Mouse (Mus musculus) heart, embryonic 14.5 days (tissue): ENCODE results near the gene Cnga3. TPM values are rescaled to one million over a fixed set of nuclear protein-coding genes. Genes with fewer than 3 reads are reported as not detected.

ENCODE experiments used
- ATAC-seq: fragments of 200-750 bp; cut with Nextera tagmentation; 2 replicates; pipeline ENCODE4 v1.8.0; 2017; ENCODE audit warnings: low read depth, moderate TSS enrichment; ENCODE audit not compliant: insufficient number of reproducible peaks, insufficient read depth, low FRiP score
- H3K27ac ChIP-seq, 2 experiments: fragments of 200-500 bp in 1 of 2; fragments of 300-500 bp in 1 of 2; sonication (generic) in 1 of 2; replicated peaks in 1 of 2; 2 replicates each; pipeline ENCODE4 v1.5.1; 2012 to 2014; ENCODE audit warnings: low read depth in 2 of 2, low read length in 2 of 2, control low read depth in 1 of 2, mild to moderate bottlenecking in 1 of 2, mixed read lengths in 1 of 2; ENCODE audit not compliant: control insufficient read depth in 1 of 2, insufficient read depth in 1 of 2
- H3K27me3 ChIP-seq: fragments of 300-500 bp; sonication (generic); 2 replicates; pipeline ENCODE4 v1.6.1; 2014; ENCODE audit warnings: mild to moderate bottlenecking, low read length, control low read depth; ENCODE audit not compliant: control insufficient read depth, insufficient read depth
- H3K36me3 ChIP-seq: fragments of 300-500 bp; sonication (generic); 2 replicates; pipeline ENCODE4 v1.6.1; 2014; ENCODE audit warnings: mild to moderate bottlenecking, control low read depth, low read length, mixed read lengths; ENCODE audit not compliant: control insufficient read depth, insufficient read depth
- H3K4me1 ChIP-seq, 2 experiments: fragments of 200-500 bp in 1 of 2; fragments of 300-500 bp in 1 of 2; sonication (generic) in 1 of 2; 2 replicates each; pipeline ENCODE4 v1.6.1; 2012 to 2014; ENCODE audit warnings: low read length in 2 of 2, control low read depth in 1 of 2, mixed read lengths in 1 of 2; ENCODE audit not compliant: control insufficient read depth in 2 of 2, insufficient read depth in 2 of 2
- H3K4me2 ChIP-seq: fragments of 300-500 bp; sonication (generic); 2 replicates; pipeline ENCODE4 v1.6.1; 2014; ENCODE audit warnings: mild to moderate bottlenecking, low read length
- H3K4me3 ChIP-seq, 2 experiments: fragments of 200-500 bp in 1 of 2; fragments of 300-500 bp in 1 of 2; sonication (generic) in 1 of 2; 2 replicates each; pipeline ENCODE4 v1.5.1; 2012 to 2014; ENCODE audit warnings: low read length in 2 of 2, mild to moderate bottlenecking in 2 of 2, control low read depth in 1 of 2, low read depth in 1 of 2, moderate library complexity in 1 of 2; ENCODE audit not compliant: control insufficient read depth in 1 of 2, insufficient read depth in 1 of 2
- H3K9ac ChIP-seq: fragments of 300-500 bp; sonication (generic); 2 replicates; pipeline ENCODE4 v1.6.1; 2014; ENCODE audit warnings: mild to moderate bottlenecking, low read length
- H3K9me3 ChIP-seq: fragments of 300-500 bp; sonication (generic); 2 replicates; pipeline ENCODE4 v1.6.1; 2016; ENCODE audit warnings: low read length, control low read depth; ENCODE audit not compliant: control insufficient read depth
- WGBS: fragments of 180-500 bp; shearing (Covaris S2); extraction: QIAGEN DNeasy Blood & Tissue Kit; methylation state at CpG from one replicate; pipeline ENCODE4 v1.1.7; 2014; 5-methylcytosine and 5-hydroxymethylcytosine counted together
- polyA plus RNA-seq: library from polyadenylated mRNA; unstranded; fragments of >200 nt; fragmentation: Nextera tagmentation; extraction: Ambion mirVana; gene quantifications from 2 replicates; pipeline ENCODE4 v1.2.1, GENCODE M21; 2014

Gene Cnga3
- polyA plus RNA-seq, 1 experiment from 2014 or later: not detected

DNA sequence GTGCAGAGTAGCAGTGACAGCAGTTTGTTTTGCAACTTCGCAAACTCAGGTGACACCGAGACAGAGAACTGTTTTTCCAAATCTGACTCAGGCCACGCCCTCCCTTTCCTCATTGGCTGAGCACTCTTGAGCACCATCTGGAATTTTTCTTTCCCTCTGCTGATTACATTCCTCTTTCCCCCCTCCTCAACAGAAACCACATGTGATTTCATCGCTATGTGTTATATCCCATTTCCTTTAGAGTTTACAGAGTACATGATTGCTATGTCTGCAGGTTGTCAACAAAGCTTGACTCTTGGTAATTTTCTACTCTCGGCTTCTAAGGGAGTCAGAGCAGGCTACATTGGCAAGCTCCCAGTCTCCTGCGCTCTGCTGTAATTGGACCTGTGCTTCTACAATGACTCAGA, 17.1 kb downstream of the Cnga3 start:
- Histone ChIP-seq H3K9me3 (0 out of 2 replicates have a peak, but pooled peaks cover 4% of the 10 kb centered on the region), H3K4me1 (peaks cover 0 to 2% of the 10 kb centered on the region in 2 experiments; a peak in 1 of 4 replicates), H3K36me3 (no peaks in the 10 kb centered on the region), H3K4me2 (0 out of 2 replicates have a peak overlapping the region, but pooled peaks have one; percentile 18), H3K27me3 (no peaks in the 10 kb centered on the region), H3K9ac (no peak overlapping the region), H3K27ac (no peak overlapping the region), H3K4me3 (no peak overlapping the region)
- WGBS: 39% methylated on average over 6 of the region's 6 CpGs
- no peak for ATAC-seq

- H3K9me3 ChIP-seq: no peaks in the 10 kb centered on the region
- H3K36me3 ChIP-seq: no peaks in the 10 kb centered on the region
- 59% methylated on average over 10 of the region's 10 CpGs for WGBS
- no peak overlapping the region for H3K4me2 ChIP-seq
- no peak overlapping the region for H3K9ac ChIP-seq
- no peak for ATAC-seq
- no peaks in the 10 kb centered on the region for H3K4me1 ChIP-seq
- H3K27ac ChIP-seq: no peak overlapping the region
- no peak overlapping the region for H3K4me3 ChIP-seq
- H3K27me3 ChIP-seq: no peaks in the 10 kb centered on the region; the same call in 1 of the 2 replicates
Observed at GRCm38 (mm10) chr1:37239045-37239635, 24.9 kb downstream of the Cnga3 start.

GRCm38 (mm10) chr1:37242253-37242652, 28.0 kb downstream of the Cnga3 start:
- no peaks in the 10 kb centered on the region; the same call in 1 of the 2 replicates for H3K27me3 ChIP-seq
- no peak for ATAC-seq
- H3K9ac ChIP-seq: no peak overlapping the region
- WGBS: 65% methylated on average over 8 of the region's 8 CpGs
- no peaks in the 10 kb centered on the region for H3K36me3 ChIP-seq
- H3K4me2 ChIP-seq: no peak overlapping the region
- H3K4me1 ChIP-seq: no peaks in the 10 kb centered on the region
- H3K9me3 ChIP-seq: no peaks in the 10 kb centered on the region
- no peak overlapping the region for H3K4me3 ChIP-seq
- H3K27ac ChIP-seq: no peak overlapping the region

DNA sequence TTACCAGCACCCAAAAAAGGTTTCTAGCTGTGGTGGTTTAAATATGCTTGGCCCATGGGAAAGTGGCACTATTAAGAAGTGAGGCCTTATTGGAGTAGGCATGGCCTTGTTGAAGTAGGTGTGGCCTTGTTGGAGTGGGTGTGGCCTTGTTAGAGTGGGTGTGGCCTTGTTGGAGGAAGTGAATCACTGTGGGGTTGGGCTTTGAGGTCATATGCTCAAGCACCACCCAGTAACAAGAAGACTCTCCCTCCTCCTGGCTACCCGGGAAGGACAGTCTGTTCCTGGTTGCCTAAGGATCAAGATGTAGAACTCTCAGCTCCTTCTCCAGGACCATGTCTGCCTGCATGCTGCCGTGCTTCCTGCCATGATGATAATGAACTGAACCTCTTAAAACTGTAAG, 32.2 kb downstream of the Cnga3 start:
- no peak for ATAC-seq
- H3K36me3 ChIP-seq: no peaks in the 10 kb centered on the region
- H3K4me3 ChIP-seq: no peak overlapping the region
- no peak overlapping the region for H3K27ac ChIP-seq
- WGBS: 82% methylated on average over 2 of the region's 2 CpGs
- H3K4me1 ChIP-seq: no peaks in the 10 kb centered on the region
- no peak overlapping the region for H3K4me2 ChIP-seq
- H3K9me3 ChIP-seq: no peaks in the 10 kb centered on the region
- no peaks in the 10 kb centered on the region; the same call in 1 of the 2 replicates for H3K27me3 ChIP-seq
- H3K9ac ChIP-seq: no peak overlapping the region

GRCm38 (mm10) chr1:37248406-37248805, 34.2 kb downstream of the Cnga3 start:
- Histone ChIP-seq H3K4me1 (no peaks in the 10 kb centered on the region), H3K4me3 (no peak overlapping the region), H3K27ac (no peak overlapping the region), H3K4me2 (no peak overlapping the region), H3K36me3 (no peaks in the 10 kb centered on the region), H3K27me3 (no peaks in the 10 kb centered on the region), H3K9ac (no peak overlapping the region), H3K9me3 (no peaks in the 10 kb centered on the region)
- ATAC-seq: no peak
- WGBS: 27% methylated on average over 2 of the region's 2 CpGs

DNA sequence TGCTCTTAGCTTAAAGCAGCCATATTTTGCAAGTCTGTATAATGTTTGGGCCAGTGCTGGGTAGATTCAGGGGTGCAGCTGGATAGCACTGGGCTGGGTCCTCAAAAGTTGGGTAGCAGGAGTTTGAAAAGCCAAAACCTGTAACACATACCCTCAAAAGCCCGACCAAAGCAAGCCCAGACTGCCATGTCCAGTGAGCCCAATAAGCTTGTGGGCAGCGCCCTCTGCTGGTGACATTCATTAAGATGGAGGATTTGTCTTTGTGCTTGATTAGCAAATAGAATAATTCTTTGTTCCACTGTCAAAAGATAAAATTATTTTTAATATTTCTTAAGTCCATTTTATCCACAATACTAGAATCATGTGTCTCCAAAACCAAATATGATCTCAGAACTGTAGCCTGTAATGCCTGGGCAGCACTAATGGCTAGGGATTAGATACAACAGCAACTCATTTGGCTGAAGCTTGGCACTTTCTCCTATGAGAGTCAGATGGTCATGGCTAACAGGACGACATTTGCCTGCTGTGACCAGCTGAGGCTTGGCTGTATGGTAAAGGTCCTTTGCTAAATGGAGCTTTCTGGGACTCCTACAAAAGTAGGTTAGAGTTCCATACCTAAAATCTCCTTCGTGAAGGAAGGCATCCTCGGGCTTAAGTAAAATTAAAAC, 36.5 kb downstream of the Cnga3 start:
- Histone ChIP-seq H3K9me3 (no peaks in the 10 kb centered on the region), H3K36me3 (no peaks in the 10 kb centered on the region), H3K4me2 (no peak overlapping the region), H3K27me3 (no peaks in the 10 kb centered on the region), H3K9ac (no peak overlapping the region), H3K4me1 (no peaks in the 10 kb centered on the region), H3K4me3 (no peak overlapping the region), H3K27ac (no peak overlapping the region)
- WGBS: 38% methylated on average over 5 of the region's 5 CpGs
- no peak for ATAC-seq

DNA sequence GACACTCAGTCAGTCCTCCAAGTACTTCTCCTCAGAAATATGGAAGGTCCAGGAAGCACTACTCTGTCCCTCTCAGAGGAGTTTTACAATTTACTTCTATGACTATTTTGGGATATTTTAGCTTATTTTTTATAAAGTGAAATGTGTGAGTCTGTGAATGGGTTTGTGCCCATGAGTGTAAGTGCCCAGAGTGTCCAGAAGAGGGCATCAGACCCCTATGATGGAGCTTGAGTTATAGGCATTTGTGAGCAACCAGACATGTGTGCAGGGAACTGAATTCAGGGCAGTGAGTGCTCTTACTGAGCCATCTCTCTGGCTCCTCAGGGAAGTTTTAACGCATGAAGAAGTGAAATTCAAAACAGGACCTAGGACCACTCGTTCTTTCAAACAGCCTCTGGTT, 44.2 kb downstream of the Cnga3 start:
- Histone ChIP-seq H3K4me2 (no peak overlapping the region), H3K4me1 (no peaks in the 10 kb centered on the region), H3K9me3 (no peaks in the 10 kb centered on the region), H3K36me3 (no peaks in the 10 kb centered on the region), H3K4me3 (no peak overlapping the region), H3K9ac (no peak overlapping the region), H3K27ac (no peak overlapping the region), H3K27me3 (no peaks in the 10 kb centered on the region)
- 87% methylated on average over 2 of the region's 2 CpGs for WGBS
- no peak for ATAC-seq
